Mouse (Mus musculus): ENCODE results near the gene Slco1c1.

The Slco1c1 gene

DNA sequence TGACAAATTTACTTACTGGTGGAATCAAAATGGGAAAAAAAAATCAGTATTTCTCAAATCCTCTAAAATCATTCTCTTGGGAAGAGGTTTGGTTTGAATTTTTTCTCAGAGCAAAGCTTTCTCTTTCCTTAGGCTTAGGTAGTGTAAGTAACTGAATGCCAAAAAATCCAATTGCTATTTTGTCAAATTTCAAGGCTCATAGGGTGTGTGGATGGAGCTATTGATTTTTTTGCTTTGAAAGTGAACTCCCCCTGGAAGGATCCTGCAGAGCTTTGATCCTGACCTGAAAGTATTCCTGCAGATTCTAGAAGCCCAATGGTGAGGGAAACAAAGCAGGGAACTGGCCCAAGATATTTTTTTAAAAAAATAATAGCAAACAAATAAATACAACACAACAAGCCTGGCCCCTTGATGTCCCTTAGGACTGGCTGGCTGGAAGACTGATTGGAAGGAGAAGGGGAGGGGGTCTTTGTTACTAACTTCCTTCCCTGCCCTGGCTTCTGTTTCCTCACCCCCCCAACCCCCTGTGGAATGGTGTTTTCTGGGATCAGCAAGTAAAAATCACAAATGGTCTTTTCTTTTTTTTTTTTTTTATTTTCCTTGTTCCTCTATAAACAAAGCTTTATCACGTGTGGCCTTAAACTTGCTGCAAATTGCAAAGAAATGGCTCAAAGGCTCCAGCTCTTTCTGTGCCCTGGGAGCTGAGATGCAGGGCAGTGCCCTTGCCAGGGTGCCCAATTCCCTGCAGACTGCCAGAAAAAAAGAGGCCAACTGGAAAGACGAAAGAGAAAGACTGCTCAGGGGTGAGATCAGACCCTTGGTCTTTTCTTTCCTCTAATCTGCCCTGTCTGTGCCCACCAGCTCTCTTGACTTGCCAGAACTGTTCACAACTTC is at the start of gene Slco1c1:
Gene Slco1c1 (plus strand): TSS at position 622 of the 894 bp plus-strand sequence.
- 41% methylated on average over 2 of the region's 2 CpGs for WGBS

DNA sequence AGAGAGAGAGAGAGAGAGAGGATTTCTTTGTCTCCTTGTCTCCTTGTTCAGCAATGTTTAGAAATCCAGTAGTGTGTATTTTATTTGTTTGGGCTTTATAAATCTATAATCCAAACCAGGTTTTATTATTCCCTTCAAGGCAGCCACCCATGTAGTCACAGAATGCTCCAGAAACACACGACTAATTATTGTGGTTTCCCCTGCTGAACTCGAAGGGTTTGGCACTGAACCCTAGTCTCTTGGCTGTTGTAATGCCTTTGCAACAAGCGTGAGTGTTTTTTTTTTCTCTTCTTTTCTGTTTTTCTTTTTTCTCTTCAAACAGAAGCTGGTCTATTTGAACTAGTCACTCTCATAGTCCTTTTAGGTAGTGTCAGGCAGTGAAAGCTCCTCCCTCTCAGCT is 49.5 kb upstream of the Slco1c1 start:
- WGBS, result 23% methylated on average over 3 of the region's 3 CpGs

DNA sequence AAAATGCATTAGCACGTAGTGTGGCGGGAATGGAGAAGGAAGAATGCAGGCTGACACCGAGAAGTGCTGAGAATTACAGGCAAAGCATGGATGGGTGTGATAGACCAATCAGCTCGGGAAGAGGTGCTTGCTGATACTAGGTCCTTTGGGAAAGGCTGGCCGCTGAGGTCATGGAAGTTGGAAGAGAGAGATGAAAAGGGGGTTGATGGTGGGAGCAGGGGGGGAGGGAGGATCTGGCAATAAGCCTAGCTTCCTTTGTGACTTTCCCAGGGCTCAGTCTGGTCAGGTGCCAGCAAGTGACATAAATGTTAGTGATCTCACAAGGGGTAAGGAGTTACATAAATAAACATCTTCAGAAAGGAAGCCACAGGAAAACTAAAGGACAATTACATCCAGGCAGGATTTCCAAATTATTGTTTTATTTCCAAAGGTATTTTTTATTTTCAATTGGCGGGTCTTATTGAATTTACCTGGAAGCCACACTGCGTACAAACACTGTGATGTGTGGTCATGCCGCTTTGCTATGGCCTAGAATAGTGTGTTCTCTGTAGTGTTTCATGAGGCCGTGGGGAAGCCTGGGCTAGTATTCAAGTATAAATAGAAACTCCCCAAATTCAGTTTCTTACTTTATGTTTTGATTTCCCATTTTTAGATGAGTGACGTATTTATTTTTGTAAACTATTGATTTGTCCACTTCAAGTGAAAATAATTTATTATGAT is 38.7 kb upstream of the Slco1c1 start:
- 51% methylated on average over 10 of the region's 10 CpGs for WGBS

DNA sequence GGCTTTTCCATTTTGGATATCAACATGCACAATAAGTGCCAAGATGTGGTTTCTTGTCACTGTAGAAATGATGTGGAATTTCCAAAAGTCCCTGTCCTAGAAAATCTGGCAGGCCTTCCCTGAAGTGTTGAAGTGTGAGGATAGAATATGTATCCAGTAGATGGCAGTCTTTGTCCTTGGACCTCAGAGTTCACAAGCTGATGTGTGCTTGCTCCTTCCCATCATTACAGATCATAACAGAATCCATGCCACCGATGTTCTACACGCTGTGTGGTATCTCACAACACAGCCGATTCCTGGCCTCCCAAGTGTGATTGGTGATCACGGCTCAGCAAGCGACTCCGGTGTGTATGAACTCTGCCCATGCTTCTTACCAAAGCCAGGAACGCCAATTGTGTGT is 36.9 kb upstream of the Slco1c1 start:
- 41% methylated on average over 7 of the region's 7 CpGs for WGBS

DNA sequence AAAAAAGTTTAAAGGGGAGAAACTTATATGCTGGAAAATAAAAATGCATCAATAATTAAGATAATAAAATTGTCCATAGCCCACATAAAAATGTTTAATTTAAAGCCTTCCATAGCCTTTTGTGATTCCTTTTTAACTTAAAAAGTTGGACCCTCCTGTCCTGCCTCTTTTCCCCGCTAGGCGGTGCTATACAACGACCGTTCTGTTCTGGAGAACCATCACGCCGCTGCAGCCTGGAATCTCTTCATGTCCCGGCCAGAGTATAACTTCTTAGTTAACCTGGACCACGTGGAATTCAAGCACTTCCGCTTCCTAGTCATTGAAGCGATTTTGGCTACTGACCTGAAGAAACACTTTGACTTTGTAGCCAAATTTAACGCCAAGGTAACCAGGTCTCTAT is 35.5 kb upstream of the Slco1c1 start:
- 26% methylated on average over 11 of the region's 11 CpGs for WGBS

DNA sequence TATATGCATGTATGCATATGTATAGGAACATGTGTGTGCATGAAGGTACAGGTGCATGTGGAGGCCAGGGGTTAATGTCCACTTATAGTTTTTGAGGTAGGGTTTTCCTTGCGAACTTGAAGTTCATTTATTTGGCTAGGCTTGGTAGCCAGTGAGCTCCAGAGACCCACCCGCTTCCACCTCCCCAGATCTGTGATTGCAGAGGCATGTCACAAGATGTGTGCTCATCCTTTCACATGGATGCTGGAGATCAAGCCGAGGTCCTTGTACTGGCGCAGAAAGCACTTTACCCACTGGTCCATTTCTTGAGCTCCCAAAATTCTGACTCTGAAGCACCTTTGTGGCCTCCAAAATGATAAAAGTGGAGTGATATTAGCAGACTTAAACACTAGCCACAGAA is 29.3 kb upstream of the Slco1c1 start:
- 80% methylated on average over 4 of the region's 4 CpGs for WGBS

DNA sequence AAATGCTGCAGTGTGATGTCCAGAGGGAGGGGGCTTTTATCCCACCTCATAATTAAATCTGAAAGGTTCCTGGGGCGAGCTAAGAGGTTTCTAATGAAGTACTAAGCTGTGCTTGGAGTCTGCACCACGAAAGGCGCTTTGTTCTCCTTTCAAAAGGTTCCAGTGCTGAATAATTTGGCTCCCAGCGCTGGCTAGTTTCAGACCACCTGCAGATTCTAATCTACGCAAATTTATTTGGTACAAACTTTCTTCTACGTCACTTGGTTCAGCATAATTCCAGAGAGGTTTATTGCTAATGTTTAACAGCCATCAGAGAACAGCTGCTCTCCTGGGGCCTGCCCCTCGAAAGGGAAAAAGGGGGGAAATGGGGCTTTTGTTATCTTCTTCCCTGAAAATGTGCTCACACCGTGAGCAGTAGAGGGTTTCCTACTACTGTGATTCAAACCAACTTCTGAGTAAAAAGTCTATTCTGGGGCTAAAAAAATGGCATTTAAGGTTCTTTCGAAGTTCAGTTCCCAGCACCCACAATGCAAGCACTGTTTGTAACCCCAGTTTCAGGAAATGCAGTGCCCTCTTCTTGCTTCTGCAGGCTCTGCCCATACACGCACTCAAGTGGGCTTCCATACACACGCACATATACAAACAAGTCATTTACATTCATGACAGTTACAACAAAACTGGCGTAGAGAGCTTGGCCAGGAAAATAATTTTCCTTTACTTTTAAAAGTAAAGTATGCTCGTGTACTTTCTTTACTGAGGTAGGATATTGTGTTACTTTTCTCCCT is 28.3 kb upstream of the Slco1c1 start:
- WGBS, result 35% methylated on average over 13 of the region's 13 CpGs

DNA sequence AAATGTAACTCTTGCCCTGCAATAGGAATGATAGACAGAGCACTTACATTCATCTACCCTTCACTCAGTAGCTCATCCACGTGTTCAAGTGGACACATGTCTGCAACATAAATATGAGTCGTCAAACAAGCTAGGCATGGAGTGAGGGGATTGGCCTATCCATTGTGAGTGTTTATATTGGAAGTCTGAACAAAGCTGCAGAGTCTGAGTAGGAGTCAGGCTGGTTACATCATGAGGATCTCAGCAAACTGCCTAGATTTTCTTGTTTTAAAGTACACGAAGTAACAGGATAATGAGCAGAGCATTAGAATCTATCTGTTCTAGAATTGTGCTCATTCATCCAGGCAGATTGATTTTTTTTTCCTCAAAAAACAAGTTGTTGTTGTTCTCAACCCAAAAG is 23.0 kb upstream of the Slco1c1 start:
- WGBS, result 53% methylated on average over 3 of the region's 3 CpGs

DNA sequence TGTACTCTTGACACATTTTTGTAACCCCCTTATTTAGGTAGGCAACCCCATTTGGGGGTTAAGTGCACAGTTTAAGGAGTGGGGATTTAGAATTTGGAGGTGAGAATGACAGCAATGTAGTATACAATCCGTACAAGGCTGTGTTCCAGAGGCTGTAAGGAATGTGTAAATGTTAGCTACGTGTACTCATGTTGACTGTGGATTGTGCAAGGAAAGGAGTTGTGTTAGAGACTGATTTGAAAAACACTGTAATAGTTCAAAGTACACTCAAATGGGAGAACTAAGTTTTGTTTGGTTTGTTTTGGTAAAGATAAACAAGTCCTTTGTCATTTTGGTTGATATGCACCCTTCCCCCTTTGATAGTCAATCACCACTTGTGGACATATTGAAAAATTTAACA is 1.6 kb upstream of the Slco1c1 start:
- 90% methylated on average over 2 of the region's 2 CpGs for WGBS

DNA sequence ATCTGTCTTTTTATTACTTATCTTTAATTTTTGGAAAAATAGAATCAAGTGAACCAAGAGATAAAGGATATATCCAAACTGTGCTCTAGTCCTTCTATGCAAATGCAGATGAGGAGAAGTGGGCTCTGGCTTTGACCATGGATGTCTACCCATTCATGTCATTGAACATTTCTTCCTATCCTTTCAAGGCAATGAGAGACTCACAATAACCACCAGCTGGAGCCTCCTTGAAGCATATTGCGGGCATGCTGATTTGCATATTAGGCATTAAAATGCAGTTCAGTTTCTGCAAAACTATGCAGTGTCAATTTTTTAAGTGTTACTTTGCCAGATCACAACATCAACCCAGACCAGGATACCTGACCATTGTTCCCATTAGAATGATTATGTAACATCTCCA is 1.6 kb downstream of the Slco1c1 start:
- 36% methylated on average over 1 of the region's 1 CpGs for WGBS

DNA sequence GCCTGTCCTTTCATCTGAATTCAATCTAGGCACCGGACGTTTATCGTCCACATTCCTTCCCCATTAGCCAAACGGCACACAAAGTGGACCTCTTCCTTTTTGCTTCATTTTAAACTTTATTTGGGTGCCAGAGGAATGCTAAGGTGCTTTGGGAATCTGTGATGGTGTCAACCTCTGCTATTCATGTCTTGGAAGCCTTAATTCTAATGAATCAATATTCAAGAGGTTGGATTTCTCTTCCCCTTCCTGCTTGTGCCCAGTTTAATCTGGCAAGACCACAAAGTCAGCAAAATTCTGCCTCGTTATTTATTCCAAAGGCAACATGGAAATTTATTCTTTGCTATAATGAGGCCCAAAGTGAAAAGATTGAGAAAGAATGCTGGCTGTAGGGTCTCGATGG is 6.7 kb downstream of the Slco1c1 start:
- 50% methylated on average over 6 of the region's 6 CpGs for WGBS

DNA sequence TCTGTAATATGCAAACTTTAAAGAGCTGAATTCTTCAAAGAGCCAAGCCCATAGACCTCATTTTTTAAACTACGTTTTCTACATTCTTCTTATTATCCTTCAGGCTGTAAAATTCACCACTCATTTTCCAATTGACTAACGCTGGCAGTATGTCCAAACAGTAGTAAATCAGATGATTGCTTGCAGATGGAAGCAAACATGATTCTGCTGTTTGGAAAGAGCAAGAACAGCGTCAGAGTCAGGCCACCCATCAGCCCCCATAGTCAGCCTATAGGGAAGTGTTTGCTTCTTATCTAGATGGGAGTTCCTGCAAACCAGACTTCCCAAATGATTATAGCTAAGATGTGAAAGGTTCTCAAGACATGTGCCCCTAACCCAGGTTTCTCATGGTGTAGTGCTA is 13.1 kb downstream of the Slco1c1 start:
- WGBS, result 66% methylated on average over 3 of the region's 3 CpGs

DNA sequence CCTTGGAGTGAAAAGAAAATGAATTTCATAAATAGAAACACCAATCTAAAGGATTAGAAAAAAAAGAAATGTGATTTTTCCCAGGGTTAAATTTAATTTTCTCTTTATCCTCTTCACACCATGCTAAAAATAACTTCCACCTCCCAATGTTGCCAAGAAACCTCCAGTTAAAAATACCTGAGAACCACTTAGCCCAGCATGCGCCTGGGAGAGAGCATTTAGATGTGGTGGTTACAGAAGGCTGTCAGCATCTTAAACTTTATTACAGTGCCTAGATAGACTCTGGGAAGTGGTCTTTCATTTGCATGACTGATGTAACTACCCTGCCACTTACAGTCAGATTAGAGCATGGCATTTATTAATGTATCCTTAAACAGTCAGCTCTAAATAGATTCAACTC is 17.0 kb downstream of the Slco1c1 start:
- WGBS, result 47% methylated on average over 1 of the region's 1 CpGs

DNA sequence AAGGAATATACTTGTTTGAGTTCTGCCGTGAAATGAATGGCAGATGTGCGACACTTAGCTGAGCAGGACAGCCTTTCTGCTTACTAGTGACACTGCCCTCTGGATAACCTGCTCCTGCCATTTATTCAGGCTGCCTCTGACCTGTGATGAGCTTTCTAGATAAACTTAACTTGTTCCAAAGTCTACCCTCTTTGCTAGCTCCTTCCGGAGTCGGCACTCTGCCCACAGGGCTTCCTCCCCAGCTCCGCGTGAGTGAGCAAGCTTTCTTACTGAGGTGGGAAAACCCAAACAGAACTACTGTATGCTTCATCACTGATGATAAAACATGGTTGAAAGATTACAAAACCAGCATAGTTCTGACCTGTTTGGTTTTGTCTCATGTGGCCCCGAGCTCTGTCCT is 19.2 kb downstream of the Slco1c1 start:
- WGBS, result 77% methylated on average over 7 of the region's 7 CpGs

DNA sequence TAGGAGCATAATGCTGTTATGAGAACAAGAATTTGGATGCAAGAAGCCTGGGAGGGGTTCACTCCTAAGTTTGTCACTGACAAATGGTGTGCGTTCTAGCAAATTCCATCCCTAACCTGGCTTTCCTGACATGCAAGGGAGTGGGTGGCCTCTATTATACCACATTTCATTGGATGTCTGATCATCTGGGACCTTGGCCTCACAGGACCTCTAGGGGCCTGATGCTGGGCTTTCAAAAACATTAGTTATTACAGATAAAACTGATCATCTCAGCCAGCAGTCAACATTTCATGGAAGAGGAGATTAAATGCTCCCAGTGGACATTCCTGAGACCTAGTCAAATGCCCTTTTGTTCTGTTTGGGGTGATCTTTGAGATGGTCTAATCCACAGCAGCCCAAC is 34.0 kb downstream of the Slco1c1 start:
- WGBS, result 92% methylated on average over 1 of the region's 1 CpGs

DNA sequence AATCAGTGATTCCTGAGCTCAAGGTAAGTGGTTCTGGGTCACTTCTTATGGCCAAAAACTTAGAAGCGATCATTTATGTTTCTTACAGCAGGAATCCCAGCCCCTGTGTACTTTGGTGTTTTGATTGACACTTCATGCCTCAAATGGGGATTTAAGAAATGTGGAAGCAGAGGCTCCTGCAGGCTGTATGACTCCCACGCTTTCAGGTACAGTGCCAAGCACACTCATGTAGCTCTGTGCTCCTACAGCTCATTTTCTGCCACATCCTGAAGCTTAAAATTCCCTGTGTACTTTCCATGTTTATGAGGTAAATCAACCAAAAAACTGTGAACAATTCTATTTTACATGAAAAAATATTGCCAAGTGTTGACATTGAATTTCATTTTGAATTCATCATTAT is 43.2 kb downstream of the Slco1c1 start:
- WGBS, result 64% methylated on average over 2 of the region's 2 CpGs

DNA sequence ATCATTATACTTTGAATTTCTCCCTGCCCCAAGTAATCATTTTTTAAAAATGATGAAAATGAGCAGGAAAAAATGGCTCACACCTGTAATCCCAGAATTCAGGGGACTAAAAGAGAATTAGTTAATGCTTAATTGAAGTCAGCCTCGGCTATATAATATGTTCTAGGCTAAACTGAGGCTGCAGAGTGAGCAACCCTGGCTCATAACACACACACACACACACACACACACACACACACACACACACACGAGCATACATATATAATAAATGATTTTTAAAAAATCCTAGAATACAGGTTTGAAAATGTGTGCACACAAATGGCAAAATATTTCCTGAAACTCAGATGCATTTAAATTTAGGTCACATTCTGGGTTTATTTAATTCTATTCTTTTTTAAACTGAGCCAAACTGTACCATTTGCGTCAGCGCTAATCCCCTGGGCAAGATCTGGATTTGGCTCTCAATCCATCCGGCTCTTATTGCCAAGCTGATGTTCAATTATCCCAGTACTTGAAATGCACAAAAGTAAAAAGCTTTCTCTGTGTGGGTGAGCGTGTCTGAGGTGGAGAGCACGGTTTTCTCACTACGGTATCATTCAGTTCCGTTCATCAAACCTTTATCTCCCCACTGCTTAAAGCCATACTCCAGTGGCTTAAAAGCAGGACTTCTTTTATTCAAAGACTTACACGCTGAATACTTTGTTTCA is 43.8 kb downstream of the Slco1c1 start:
- WGBS, result 31% methylated on average over 10 of the region's 10 CpGs

DNA sequence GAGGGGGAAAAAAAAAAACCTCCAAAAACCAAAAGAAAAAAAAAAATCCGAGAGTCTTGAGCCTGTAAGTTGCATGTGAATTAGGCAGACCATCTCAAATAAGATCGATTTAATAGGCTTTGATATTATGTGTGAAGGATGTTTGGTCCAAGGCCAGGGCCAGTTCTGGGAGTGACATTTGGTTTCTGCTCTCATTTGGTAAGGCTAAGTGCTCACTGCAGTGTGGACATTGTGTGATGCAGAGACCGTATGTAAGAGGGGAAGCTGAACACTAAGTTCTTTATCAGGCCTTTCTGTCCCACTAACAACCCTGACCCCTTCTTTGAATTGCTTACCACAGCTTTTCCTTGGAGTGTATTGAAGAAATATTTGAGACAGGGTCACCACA is 44.4 kb downstream of the Slco1c1 start:
- WGBS, result 37% methylated on average over 3 of the region's 3 CpGs

DNA sequence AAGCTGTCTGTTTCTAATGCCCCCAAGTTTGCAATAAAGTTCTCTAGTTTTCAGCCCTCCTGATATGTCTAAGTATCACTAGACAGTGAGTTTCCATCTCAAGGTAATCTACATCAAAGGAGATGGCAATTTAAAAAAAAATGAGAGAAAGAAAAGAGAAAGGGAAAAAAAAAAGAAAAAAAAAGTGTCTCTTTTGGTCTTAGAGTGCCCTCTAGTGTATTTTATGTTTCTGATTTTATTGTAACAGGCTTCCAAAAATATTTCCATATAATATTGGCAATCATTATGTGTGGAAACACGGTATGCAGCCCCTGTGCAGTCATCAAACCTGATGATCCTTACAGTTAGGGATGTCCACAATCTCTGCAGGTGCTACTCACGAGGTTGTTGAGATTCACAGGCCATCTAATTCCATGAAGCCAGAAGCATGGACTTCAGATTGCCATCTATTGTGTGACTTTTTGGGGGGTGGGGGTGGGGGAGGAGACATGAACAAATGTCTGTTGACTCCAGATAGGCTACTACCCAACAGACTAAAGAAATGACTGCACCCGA is 52.6 kb downstream of the Slco1c1 start:
- WGBS, result 24% methylated on average over 3 of the region's 3 CpGs

DNA sequence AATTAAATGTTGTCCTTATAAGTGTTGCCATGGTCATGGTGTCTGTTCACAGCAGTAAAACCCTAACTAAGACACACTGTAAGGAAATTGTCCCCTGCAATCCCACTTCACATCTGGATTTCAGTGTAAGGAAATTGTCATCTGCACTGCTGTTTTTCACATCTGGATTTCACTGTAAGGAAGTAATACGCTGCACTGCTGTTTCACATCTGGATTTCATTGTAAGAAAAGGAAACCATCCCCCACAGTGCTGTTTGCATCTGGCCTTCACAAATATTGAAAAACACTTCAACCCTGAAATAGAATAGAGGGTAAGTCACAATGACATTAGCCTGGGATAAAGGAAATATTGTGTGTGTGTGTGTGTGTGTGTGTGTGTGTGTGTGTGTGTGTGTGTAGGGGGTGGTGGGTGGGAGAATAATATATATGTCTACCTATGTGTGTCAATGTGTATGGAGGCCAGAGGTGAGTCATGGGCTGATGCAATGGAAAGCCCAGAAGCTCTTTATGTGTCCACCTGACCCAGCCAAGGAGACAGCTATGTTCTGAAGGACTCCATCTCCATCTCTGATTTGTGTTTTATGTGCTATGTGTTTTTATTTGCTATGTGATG is 60.7 kb downstream of the Slco1c1 start:
- WGBS, result 86% methylated on average over 1 of the region's 1 CpGs

DNA sequence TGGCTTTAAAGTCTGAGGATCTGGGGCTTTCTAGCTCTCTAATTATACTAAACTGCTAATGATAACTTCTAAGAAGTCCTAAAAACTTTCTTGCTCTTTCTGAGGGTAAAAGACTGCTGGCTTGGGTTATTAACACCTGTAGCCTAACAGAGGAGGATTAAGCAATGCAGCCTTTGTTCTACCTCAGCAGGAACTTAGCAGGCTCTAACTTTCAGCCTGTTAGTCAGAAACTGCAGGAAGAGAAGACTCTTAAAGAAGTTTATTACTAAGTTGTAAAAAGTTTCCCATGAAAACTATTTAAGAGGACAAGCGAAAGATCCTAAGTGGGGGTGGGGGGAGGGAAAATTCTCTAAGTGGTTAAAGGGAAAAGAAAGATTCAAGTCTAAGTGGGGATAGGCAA is 65.8 kb downstream of the Slco1c1 start:
- 69% methylated on average over 1 of the region's 1 CpGs for WGBS
